Mouse (Mus musculus): ENCODE data around the gene Stx1b. TPM values are rescaled to one million over a fixed set of nuclear protein-coding genes. Genes with fewer than 3 reads are reported as not detected.

Stx1b gene
- polyA plus RNA-seq, 1 experiment: 16.6 TPM

DNA sequence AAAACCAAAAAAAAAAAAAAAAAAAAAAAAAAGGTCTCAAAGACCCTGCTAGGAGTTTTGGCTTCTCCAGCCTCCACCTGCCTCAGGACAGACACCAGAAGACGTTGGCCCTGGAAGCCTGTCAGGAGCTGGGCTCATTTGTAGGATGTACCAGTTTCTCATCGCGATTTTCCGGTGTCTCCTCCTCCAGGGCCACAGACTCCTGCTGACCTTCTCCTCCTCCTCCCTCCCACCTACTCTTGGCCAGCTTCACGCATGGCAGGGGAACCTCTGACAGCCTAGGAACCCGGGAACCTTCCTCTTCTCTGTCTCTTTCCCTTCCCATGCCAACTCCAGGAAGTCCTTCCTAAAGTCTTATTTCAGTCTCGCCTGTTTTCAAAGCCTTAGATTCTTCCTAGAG lies 7.3 kb downstream of the Stx1b start:
- DNase-seq (ENCODE audit: low read depth): no peak

DNA sequence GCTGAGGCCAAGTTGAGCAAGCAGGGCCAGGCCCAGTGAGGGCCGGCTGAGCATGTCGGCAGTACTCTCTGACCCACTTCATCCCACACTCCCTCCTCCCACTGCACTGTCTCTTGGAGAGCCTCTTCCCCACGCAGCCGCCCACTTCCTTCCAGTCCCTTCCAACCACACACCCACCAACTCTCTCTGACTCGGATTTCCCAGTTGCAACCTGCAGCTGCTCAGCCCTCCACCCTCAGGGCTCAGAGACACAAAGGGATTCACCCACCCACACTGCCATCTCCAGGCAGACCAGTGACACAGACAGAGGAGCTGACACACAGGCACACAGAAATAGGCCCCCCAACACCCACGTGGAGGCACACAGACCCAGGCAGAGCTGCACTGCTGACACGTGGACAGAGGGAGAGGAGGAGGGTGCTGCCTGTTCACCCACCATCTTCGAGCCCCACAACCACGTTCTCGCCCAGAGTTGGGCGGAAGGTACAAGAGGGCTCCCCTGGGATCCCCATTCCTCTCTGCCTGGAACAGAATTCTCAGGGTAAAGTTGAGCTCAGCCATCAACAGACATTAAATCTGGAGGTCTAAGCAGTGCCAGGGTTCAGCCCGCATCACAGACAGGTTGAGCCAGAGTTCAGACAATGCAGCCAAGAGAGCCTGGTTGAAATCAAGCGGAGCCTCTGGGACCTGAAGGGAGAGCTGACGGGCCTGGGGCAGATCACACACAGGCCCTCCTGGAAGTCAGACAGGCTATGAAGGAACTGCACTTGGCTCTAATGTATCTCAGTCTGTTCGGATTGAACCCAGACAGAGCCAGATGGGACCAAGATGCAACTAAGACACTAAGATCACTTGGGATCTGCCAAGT lies 8.2 kb downstream of the Stx1b start:
- peak; percentile 81 for DNase-seq (ENCODE audit: low read depth)

DNA sequence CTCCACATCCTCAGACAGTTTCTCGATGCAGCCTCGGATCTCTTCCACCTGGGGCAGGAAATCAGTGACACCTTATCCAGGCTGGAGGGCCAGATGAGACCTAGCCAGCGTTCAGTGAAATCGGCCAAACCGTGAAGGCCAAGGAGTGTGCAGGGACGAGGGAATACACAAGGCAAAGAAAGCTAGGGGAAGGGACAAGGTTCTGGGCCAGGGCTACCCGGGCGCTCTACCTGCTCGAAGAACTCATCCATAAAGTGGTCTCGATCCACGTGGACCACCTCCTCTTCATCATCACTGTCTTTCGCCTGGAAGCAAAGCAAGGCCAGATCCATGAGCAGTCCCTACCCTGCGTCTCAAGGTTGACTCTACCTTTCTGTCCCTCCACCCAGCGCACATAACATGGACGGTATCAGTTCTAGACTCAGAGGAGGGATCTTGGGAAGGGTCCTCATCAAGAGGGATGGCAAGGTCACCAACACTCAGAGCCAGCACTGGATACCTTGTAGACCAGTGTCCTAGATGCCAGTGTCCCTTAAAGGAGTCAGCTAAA lies 9.2 kb downstream of the Stx1b start:
- DNase-seq (ENCODE audit: low read depth): no peak

DNA sequence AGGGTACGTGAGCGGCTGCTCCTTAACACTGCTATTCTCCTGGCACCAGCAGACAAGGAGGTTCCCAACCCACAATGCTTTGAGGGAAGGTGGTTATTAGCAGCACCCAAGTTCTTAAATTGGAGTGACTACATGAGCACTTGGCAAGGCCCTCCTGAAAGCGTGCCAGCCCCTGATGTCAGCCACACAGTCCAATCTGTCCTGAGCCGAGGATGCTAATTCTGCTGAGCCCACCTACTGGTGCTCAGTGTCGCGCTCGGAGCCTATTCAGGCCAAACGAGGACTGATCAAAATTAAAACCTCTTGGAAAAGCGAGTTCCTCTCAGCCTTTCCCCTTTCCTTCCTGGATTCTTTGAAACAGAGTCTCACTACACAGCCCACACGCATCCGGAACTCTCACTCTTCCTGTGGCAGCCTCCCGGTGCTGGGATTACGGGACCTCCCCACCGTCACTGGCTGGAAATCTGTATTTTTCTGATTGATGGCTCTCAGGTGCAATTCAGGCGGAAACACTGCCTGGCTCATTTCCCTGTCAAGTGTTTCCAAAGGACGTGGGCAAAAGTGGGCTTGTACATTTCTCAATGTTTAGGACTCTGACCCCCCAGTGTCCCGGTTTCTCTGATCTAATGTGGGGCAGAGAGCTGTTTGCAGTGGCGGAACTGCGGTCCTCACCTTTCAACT lies 10.0 kb downstream of the Stx1b start:
- peak; percentile 85 for DNase-seq (ENCODE audit: low read depth)

DNA sequence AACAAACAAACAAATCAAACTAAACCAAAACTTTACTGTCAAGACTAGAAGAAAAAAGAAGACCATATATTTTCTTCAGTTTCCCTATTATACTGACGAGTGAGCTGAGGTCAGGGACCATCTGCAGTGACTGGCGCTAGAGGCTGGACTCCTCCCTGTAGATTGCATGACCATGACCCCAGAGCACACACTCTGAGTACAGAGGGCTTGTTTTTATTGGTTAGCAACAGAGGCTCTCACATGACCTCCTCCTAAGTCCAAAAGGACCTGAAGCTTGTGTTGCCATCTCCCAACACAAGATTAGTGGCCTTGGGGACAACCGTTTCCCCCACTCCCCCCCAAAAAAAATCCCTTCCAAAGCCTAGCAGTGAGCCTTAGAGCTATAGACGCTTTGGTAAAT lies 10.5 kb downstream of the Stx1b start:
- DNase-seq (ENCODE audit: low read depth): no peak

DNA sequence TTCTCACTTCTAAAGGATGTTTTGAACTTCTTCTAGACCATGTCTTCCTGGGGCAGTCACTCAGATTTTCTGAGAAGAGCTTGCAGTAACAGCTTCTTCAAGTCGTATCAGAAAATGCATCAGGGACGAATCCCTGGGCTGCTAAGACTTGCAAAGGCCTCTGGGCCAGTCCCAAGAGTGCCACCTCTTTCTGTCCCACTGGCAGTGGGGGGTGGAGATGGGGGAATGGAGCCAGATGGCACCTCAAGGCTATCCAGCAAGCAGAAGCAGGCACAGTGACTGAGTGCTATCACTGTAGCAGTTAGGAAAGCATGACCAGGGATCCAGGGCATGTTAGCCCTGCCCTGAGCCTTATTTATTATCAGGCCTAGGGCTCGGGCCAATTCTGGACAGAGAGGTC lies 12.1 kb downstream of the Stx1b start:
- DNase-seq (ENCODE audit: low read depth): peak; percentile 37

DNA sequence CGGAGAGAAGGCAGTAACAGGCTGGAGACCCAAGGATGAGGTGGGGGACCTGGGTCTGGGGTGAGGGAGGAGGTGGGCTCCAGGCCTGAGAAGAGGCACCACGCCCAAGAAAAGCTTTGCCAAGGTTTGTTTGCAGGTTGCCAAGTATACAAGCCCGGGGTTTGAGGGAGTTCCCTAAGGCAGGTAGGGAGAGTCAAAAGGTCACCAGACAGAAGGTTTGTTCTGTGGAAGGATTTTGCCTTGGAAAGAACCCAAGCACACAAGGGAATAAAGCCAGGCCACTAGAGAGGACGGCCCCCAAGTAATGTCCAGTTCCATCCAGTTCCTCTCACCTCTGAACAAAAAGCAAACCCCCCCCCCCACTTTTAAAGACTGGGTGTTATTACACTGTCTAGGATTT lies 13.1 kb downstream of the Stx1b start:
- DNase-seq (ENCODE audit: low read depth): no peak

DNA sequence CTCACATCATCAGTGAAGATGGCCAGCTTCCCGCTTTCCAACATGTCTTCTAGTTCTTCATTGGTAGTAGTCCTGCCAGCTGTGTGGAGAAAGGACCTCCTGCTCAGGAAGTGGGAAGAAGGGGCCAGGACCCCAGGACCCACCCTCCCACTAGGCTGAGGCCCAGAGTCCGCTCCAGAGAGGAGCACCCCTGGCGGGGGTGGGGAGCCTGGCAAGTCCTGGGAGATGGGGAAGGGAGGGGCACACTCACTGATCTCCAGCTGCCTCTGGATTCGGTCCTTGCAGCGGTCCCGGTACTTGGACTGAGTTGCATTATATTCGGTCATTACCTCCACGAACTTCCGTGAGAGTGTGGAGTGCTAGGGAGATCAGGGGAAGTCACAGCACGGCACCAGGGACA lies 13.7 kb downstream of the Stx1b start:
- no peak for DNase-seq (ENCODE audit: low read depth)

DNA sequence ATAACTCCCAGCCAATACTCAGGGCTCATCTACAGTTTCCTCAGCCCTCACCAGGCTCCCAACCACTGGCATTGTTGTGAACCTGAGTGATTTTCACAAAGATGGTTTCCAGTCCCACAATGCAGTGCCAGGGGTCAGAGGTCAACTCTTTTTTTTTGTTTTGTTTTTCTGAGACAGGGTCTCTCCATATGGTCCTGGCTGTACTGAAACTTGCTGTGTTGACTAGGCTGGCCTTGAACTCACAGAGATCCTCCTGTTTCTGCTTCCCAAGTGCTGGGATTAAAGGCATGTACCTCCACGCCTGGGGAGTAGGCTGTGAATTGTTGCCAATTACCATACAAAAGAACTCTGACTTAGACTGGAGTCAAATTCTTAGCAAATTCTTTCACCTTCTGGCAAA lies 14.5 kb downstream of the Stx1b start:
- DNase-seq (ENCODE audit: low read depth): no peak

DNA sequence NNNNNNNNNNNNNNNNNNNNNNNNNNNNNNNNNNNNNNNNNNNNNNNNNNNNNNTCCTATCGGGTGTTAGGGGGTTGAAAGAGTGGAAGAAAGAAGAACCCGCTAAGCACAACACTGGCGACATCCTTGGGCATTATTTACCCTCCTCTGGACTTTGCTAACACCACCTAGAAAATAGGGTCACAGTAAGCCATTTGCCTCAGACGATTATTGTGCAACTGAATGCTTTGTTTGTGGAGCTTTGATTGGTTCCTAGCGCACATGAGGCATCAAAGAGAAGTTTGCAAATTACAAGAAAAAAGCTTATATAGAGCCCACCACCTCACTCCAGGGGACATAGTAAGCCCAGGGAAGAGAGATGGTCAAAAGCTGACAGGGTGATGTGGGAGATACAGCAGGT lies 15.5 kb downstream of the Stx1b start:
- DNase-seq (ENCODE audit: low read depth): no peak

DNA sequence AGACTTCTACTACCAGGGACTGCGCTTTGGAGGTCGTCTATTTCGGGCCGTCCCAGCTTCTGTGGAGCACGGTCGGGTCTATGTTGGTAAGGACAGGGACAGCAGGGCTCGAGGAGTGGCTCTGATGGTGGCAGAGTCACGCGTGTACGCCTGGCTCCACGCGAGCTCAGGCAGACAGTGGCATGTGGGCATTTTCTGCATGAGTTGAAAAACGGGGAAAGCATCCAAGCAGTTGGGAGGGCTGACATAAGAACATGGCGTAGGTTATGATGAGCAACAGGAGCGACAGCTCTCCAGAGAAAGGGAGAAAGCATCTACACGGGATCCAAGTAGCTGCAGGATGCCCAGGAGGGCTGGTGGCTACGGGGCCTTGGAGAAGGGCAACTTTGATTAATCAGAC lies 22.0 kb downstream of the Stx1b start:
- no peak for DNase-seq (ENCODE audit: low read depth)

DNA sequence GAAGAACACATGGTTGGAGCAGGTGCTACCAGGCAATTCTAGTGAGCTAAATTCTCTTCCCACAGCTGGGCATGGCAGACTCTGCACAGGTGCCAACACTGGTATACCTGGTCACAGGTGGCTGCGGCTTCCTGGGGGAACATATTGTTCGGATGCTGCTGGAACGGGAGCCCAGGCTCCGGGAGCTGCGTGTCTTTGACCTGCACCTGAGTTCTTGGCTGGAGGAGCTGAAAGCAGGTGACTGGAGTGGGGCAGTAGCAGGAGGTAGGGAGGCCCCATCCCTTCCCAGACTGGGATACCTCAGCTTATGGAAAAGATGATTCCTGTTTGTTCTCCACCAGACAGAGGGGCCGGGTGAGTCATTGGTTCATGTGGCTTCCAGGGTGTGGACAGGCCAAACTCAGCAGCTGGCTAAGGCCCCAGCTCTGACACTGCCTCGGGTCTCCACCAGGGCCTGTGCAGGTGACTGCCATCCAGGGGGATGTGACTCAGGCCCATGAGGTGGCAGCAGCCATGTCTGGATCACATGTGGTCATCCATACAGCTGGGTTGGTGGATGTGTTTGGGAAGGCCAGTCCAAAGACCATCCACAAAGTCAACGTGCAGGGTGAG lies 23.2 kb downstream of the Stx1b start:
- DNase-seq (ENCODE audit: low read depth): no peak

DNA sequence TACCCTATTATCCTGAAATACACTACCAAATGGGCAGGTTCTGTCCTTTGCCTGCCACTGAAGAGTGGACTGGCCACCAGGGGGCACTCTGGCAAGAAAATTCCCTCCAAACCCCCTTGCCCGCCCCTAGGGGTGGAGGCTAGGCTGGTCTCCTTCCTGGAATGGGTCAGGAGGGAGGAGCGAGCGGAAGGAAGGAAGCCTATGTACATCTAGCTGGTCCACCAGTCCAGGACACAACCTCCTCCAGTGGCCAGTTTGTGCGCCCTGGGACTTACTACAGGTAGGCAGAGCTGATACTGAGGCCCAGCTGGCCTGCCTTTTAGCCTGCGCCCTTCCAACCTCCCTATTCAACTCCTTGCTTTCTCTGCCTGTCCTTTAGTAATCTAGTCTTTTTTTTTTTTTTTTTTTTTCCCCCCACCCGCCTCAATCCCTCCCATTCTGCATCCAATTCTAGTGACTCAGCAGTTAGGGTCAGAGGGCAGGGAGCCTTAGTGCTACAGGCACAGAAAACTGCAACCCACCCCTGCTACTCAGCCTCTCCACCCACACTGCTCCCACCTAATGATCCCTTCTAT lies 23.8 kb downstream of the Stx1b start, which contains the start of gene Hsd3b7:
TSS of gene Hsd3b7 (plus strand) at position 170 of the 575 bp plus-strand sequence.
- DNase-seq (ENCODE audit: low read depth): no peak

DNA sequence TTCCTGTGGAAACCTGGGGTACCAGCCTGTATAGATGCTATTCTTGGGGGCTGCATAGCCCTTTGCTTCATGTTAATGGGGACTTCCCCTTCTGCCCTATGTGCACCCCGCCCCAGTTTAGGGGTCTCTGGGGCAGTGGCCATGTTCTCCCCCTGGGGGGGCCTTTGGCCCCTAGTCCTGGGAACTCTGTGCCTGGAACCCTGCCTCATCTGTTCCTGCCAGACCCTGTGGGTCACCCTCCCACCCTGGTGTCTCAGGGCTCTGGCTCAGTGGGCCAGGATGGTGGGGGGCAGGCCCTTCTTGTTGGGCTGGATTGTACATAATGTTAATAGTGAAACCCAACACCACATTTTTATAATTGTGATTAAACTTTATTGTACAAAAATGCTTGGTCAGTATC lies 24.6 kb downstream of the Stx1b start:
- no peak for DNase-seq (ENCODE audit: low read depth)

DNA sequence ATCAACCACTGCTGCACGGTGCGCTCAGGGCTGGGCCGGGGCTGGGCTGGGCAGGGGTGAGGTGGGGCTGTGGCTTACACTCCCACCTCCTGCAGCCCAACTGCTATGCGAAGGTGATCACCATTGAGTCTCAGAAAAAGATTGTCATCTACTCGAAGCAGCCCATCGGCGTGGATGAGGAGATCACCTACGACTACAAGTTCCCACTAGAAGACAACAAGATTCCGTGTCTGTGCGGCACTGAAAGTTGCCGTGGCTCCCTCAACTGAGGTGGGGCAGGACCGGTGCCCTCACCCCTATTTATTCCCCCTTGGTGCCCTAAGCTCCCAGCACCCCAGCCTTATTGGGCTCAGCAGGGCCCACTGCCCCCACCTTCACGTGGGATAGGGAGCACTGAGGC lies 25.1 kb downstream of the Stx1b start:
- no peak for DNase-seq (ENCODE audit: low read depth)

DNA sequence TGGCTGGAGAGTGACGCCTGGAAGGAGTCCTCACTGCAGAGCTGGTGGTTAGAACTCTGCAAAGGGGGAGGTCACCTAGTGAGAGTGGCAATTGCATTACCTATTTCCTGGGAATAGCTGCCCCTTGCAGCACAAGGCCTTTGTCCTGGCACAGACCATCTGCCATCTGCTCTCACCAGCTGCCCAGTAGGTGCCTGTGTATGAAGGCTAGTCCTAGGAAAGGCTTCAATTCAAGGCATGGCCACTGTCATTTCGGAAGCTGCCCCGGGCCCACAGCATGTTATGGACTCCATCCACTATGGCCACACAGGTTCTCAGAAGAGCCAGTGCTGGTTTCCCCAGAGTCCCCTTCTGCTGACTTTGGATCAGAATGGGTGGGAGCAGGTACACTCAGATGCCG lies 25.8 kb downstream of the Stx1b start:
- no peak for DNase-seq (ENCODE audit: low read depth)

DNA sequence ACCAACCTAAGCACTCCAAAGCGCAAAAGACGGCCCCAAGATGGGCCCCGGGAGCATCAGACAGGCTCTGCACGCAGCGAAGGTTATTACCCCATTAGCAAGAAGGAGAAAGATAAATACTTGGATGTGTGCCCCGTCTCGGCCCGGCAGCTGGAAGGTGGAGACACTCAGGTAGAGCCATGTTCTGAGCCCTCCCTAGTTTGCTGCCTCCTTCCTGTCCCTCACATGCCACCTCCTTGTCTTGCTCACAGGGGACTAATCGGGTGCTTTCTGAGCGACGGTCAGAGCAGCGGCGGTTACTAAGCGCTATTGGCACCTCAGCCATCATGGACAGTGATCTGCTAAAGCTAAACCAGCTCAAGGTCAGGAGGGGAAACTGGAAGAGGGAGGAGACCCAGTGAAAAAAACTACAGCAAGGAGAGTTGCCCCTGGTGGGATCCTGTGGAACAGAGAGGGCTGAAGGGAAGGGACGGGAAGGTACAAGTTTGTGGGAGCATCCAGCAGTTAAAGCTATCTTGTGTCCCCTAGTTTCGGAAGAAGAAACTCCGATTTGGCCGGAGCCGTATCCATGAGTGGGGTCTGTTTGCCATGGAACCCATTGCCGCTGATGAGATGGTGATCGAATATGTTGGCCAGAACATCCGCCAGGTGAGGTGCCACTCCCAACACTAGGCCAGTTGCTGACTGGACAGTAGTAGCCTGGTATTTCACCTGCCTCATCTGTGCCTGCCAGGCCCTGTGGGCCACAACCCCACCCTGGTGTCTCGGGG lies 27.1 kb downstream of the Stx1b start:
- DNase-seq (ENCODE audit: low read depth): no peak

DNA sequence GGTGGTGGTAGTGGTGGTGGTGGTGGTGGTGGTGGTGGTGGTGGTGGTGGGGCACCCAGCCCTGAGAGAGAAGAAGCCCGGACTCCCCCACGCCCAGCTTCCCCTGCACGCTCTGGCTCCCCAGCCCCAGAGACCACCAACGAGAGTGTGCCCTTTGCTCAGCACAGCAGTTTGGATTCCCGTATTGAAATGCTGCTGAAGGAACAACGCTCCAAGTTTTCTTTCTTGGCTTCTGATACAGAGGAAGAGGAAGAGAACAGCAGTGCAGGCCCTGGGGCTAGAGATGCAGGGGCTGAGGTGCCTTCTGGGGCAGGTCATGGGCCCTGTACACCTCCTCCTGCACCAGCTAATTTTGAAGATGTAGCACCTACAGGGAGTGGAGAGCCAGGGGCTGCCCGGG lies 39.0 kb downstream of the Stx1b start, which contains the start of gene Gm49388:
TSS of gene Gm49388 (plus strand) at position 301 of the 400 bp plus-strand sequence.
- DNase-seq (ENCODE audit: low read depth): no peak

DNA sequence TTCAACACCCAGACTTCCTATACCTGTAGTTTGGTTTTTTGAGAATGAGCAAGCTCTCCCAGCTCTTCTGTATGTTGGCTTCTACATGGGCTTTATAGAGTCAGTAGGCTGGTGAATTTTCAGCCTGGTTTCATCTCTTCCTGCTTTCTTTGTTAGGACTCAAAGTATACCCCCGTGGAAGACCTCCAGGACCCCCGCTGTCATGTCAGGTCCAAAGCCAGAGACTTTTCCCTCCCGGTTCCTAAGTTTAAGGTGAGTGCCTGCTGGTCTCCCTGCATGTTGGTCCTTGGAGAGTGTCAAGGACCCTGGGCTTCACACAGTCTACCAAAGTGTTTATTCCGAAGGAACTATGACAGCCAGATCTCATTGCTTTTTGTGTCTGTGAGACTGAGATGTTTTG lies 46.0 kb downstream of the Stx1b start:
- no peak for DNase-seq (ENCODE audit: low read depth)

DNA sequence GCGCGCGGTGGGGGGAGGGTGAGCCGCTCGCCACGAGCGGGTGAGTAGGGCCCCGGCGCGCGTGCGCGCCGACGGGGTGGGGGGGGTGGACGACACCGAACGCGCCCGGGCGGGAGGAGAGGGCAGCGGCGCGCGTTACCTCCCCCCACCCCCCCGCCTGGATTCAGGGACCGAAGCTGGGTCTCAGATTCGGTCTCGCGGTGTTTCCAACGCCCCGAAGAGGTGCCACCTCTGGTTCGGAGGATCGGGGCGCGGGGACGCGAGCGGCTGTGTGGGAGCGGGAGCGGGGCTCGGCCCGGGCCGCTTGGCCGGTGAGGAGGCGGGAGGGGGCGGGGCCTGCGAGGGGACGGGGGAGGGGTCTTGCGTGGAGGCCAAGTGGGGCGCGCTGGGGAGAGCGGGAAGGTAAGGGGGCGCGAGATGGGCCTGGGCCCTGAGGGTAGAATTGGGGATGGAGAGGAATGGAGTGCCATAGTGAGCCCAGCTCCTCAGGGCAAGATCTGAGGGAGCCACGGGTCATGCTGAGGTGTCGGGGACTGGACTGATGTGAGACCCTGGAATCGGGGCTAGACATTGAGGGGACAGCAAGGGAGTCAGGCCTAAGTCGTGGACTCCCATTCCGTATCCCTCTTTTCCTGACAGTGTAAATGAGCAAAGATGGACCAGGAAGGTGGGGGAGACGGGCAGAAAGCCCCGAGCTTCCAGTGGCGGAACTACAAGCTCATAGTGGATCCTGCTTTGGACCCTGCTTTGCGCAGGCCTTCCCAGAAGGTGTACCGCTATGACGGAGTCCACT lies 46.7 kb downstream of the Stx1b start:
- DNase-seq (ENCODE audit: low read depth): no peak
